Mouse (Mus musculus): ENCODE measurements around the gene Col6a5.

Col6a5 gene

DNA sequence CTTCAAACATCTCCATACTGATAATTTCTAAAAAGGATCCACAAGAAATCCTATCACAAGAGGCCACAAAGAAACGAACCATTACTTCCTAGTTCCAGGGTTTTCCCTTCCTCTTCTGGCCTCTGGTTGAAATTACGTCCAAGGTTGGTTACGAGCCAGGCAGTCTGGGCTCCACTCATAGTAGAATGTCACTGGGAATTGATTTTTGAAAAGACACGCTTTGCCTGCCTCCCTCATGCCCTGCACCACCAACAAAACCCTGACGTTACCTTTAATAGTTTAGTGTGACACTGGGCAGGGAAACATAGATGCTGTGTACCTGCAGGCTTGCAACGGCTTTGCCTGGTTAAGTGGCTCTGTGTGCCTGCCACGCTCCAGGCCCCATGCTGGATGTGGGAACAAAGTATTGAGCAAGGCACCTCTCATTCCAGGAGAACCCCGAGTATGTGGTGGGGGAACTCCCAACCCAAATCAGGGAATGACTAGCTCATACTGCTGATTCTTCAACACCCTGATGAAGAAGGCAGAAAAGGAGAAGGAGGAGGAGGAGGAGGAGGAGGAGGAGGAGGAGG, 133.3 kb downstream of the Col6a5 start:
- no peak for DNase-seq (ENCODE audit: low spot score)

DNA sequence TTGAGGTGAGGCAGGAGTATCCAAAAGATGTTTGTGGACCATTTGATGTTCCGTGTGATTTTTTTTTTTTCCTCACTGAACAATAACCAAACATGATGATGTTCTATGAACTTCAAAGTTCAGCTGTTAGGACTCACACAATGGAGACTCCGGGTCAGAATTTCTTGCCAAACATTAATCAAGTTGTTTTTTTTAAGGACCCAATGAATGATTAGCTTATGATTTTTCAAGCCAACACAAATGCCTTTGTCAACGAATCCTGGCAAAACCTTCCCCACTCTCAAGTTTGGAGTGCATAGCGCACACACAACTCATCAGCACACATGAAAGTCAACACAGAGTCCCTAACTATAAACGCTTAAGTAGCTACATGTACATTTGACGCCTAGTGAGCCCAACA, 139.7 kb downstream of the Col6a5 start:
- no peak for DNase-seq (ENCODE audit: low spot score)

DNA sequence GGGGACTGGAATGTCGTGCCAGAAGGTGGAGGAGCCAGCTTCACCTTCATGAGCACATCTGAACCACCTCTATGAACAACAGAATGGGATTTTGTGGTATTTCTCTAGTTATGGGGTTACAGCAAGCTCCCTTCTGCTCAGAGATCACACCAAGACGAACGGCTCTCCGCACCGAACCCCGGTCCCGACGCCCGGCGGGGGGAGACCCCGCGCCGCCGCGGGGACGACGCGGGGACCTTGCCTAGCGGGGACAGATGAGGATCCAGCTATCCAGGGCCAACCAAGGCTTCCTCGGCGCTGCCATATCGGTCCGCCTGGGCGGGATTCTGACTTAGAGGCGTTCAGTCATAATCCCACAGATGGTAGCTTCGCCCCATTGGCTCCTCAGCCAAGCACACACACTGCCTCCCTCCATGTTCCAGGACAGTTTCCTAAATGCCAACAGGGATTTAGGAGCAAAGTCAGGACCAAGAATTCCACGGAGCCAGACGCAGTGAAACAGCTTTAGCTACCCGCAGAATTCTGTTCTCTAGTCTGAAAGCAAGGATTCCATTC, 141.2 kb downstream of the Col6a5 start:
- no peak for DNase-seq (ENCODE audit: low spot score)

DNA sequence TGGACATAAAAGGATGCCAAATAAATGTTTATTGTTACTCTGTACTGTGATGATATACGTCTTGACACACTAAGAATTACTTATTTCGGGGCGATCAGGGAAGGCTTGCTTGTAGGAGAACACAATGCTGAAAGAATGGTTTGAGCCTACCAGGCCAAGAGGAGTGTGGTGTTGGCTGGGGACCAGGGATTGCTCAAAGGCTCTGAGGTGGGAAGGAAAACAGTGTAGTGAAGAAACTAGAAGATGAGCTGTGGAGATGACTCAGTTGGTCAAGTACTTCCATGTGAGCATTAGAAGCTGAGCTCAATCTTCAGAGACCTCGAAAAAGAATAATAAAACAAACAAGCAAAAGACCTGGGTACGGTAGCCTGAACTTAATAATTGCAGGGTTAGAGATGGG, 146.0 kb downstream of the Col6a5 start:
- DNase-seq (ENCODE audit: low spot score) = peak; percentile 5

DNA sequence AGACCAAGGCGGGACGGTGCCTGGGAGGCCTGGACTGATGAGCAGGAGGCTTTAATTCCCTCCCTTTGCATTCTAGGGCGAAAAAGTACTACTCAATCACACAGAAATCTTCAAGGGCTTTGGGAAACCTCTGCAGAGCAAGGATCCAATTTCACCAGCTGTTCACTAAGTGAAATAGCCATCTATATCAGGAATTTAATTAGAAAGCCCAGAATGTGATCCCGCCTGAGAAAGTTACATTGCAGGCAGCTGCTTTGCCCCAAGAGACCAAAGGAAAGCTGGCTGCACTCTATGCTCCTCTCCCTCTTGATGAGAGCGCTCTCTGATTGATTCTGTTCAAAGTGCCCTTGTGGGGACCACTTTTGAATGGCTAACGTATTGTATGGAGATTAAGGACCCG, 149.0 kb downstream of the Col6a5 start:
- no peak for DNase-seq (ENCODE audit: low spot score)

DNA sequence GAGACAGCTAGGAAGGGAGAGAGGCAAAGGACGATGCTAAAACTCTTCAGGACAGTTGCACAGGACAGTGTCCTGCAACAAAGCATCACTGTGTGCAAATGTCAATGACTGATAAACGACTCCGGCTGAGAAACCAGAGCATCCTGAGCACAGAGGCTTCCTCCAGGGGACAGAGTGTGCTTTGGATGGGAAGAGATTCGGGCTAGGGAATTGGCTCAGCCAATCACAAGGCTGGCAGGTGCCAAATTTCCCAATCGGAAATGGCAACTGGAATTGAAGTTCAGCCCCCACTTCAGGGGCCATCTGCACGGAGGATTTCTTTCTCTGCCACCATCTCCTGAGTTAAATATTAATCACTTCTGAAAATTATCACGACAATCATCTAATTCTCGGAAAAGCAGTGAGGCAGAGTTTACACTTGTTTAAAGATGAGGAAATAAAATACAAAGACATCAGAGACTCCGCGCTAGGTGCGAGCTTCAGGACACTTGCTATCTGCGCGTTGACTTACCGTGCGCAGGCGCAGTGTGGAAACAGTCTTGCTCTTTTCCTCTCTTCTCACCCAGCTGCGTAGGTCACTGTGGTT, 151.4 kb downstream of the Col6a5 start:
- no peak for DNase-seq (ENCODE audit: low spot score)
